In the genomic region with DNA sequence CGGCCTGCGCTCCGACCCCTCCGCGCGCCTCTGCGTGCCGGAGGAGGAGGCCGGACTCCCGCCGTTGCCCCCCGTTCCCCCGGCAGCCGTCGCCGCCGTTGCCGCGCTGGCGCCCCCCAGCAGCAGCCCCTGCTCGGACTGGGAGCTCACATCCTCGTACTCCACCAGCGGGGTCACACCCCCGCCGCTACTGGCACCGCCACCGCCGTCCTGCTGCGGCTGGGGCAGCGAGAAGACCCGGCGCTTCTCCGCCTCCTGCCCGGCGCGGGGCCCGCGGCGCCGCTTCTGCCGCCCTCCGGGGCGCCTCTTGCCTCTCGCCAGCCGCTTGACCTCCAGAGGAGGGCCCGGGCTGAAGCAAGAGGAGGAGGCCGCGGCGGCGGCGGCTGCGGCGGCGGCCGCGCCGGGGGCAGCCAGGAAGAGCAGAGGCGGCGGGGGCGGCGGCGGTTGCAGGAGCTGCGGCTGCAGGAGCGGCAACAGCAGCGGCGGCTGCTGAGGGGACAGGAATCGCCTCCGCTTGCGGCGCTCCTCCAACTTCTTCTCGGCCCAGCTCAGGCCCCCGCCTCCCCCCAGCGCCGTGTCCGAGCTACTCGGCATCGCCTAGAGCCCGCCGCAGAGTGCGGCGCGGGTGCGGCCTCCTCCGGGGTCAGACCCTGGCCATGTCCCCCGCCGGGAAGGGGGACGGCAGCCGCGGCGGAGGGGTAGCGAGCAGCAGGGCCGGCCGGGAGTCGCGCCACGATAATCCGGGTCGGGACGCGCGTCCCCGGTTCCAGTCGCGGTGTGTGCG, we compare ENCODE assay signal across 8 mouse cellular contexts. TPM values are rescaled to one million over a fixed set of nuclear protein-coding genes. Genes with fewer than 3 reads are reported as not detected.
A peak's percentile ranks its signal among the peaks of the same experiment; 100 is the strongest.
DNase-seq lines count a peak whose midpoint lies in the region; ATAC-seq and TF ChIP-seq lines count a peak whose summit lies in the region.

No protein-coding gene starts in this region.

- no peaks in the 10 kb centered on the region for H3K36me3 ChIP-seq in limb, embryonic 15.5 days
- H3K36me3 ChIP-seq in stomach, postnatal 0 days (ENCODE audit: control insufficient read depth, insufficient read depth, low read length), result no peaks in the 10 kb centered on the region

- peak overlapping the region; percentile 75 for H3K4me2 ChIP-seq in limb, embryonic 15.5 days
- H3K4me2 ChIP-seq in stomach, postnatal 0 days (replicated peaks; ENCODE audit: low read depth), result peak overlapping the region; percentile 91

- H3K9me3 ChIP-seq in limb, embryonic 15.5 days, result no peaks in the 10 kb centered on the region
- no peaks in the 10 kb centered on the region for H3K9me3 ChIP-seq in stomach, postnatal 0 days (ENCODE audit: control insufficient read depth, low read length)

- peak overlapping the region; percentile 98 for H3K4me3 ChIP-seq in limb, embryonic 15.5 days
- H3K4me3 ChIP-seq in stomach, postnatal 0 days (ENCODE audit: low read depth, low read length), result peak overlapping the region; percentile 99

- peak; percentile 67 for DNase-seq in CD4-positive, CD25-positive, alpha-beta regulatory T cell, adult 2 months (ENCODE audit: low read depth, low spot score)
- peak; percentile 63 for DNase-seq in embryo, embryonic 11 days
- DNase-seq in heart, adult 18-20 months, result peak; percentile 46 to 53
- peak; percentile 31 to 36 for DNase-seq in kidney, adult 8-10 months
- DNase-seq in neural tube, embryonic 10.5 days (ENCODE audit: extremely low spot score, low spot score), result peak; percentile 80
- DNase-seq in stomach, postnatal 0 days (ENCODE audit: low spot score), result peak; percentile 62

- no peaks in the 10 kb centered on the region for H3K27me3 ChIP-seq in limb, embryonic 15.5 days
- H3K27me3 ChIP-seq in stomach, postnatal 0 days (ENCODE audit: control insufficient read depth, insufficient read depth, low read length), result no peaks in the 10 kb centered on the region

- no peak for ATAC-seq in CD4-positive, CD25-positive, alpha-beta regulatory T cell, adult 4 months
- peak; percentile 25; the same call in 1 of the 2 replicates for ATAC-seq in limb, embryonic 15.5 days (ENCODE audit: insufficient number of reproducible peaks, low FRiP score, low TSS enrichment, low read depth)
- ATAC-seq in stomach, postnatal 0 days (ENCODE audit: low FRiP score, low TSS enrichment), result peak; percentile 19

- no peak for TF ChIP-seq EP300 in stomach, postnatal 0 days (optimal IDR thresholded peaks at IDR 0.05)

- WGBS in limb, embryonic 15.5 days, result under 1% methylated on average over 72 of the region's 105 CpGs
- WGBS in stomach, postnatal 0 days, result under 1% methylated on average over 91 of the region's 105 CpGs

- peak overlapping the region; percentile 98 for H3K27ac ChIP-seq in limb, embryonic 15.5 days
- peak overlapping the region; percentile 99 for H3K27ac ChIP-seq in stomach, postnatal 0 days (replicated peaks)

- peak overlapping the region; percentile 95 for H3K9ac ChIP-seq in limb, embryonic 15.5 days
- H3K9ac ChIP-seq in stomach, postnatal 0 days (ENCODE audit: low read length), result peak overlapping the region; percentile 96

- no peak for TF ChIP-seq CTCF in stomach, postnatal 0 days (IDR thresholded peaks at IDR 0.05; ENCODE audit: low read depth)

- H3K4me1 ChIP-seq in limb, embryonic 15.5 days, result 0 out of 2 replicates have a peak, but pooled peaks cover 4% of the 10 kb centered on the region
- no peaks in the 10 kb centered on the region for H3K4me1 ChIP-seq in stomach, postnatal 0 days (replicated peaks; ENCODE audit: control insufficient read depth, insufficient read depth)

RNA-seq across cellular contexts. Expression of a gene that starts 0.6 kb away (rescaled TPM):
- polyA plus RNA-seq in CD4-positive, CD25-positive, alpha-beta regulatory T cell, adult 4 months (2017; shearing (Covaris generic)), result 10 to 100 TPM; 26.7 to 28.0 TPM
- total RNA-seq in heart, adult 18-20 months (2021), result 10 to 100 TPM; 24.7 to 27.3 TPM
- polyA plus RNA-seq in limb, embryonic 15.5 days (2015; fragmentation: Nextera tagmentation; extraction: Ambion mirVana), result 14.1 and 18.3 TPM in 2 replicates
- 8.6 and 9.3 TPM in 2 replicates for polyA plus RNA-seq in stomach, postnatal 0 days (2015; fragmentation: Nextera tagmentation; extraction: Ambion mirVana)
